Mouse (Mus musculus) frontal cortex, postnatal 36 days (tissue): ENCODE results near the gene Whrn.

Experiments
- DNase-seq, 2 experiments: peaks; one replicate each; pipeline ENCODE4 v3.0.0; 2022; ENCODE audit warnings: low spot score in 2 of 2

The Whrn gene

GRCm38 (mm10) chr4:63408649-63409048 lies 87.1 kb downstream of the Whrn start:
- DNase-seq = peak; percentile 47 to 58

GRCm38 (mm10) chr4:63408247-63408646 lies 87.5 kb downstream of the Whrn start:
- DNase-seq = no peak

- no peak for DNase-seq
Observed at GRCm38 (mm10) chr4:63405683-63406082, 90.1 kb downstream of the Whrn start.

- DNase-seq = no peak
Observed at GRCm38 (mm10) chr4:63405051-63405450, 90.7 kb downstream of the Whrn start.

- DNase-seq = no peak
Observed at GRCm38 (mm10) chr4:63404205-63404604, 91.6 kb downstream of the Whrn start.

GRCm38 (mm10) chr4:63403040-63403959 lies 92.5 kb downstream of the Whrn start, which contains the start of gene Akna:
Gene Akna (minus strand): TSS chr4:63403354.
- DNase-seq = peak; percentile 63

GRCm38 (mm10) chr4:63402558-63402957 lies 93.2 kb downstream of the Whrn start:
- no peak for DNase-seq

- no peak for DNase-seq
Observed at GRCm38 (mm10) chr4:63402056-63402455, 93.7 kb downstream of the Whrn start.

GRCm38 (mm10) chr4:63401620-63402019 lies 94.2 kb downstream of the Whrn start:
- no peak for DNase-seq

- no peak for DNase-seq
Observed at GRCm38 (mm10) chr4:63400541-63401306, 95.1 kb downstream of the Whrn start.

GRCm38 (mm10) chr4:63399691-63400270 lies 96.0 kb downstream of the Whrn start:
- no peak for DNase-seq

- no peak for DNase-seq
Observed at GRCm38 (mm10) chr4:63398854-63399609, 96.8 kb downstream of the Whrn start.

GRCm38 (mm10) chr4:63397981-63398537 lies 97.7 kb downstream of the Whrn start:
- DNase-seq = no peak

GRCm38 (mm10) chr4:63391322-63391721 lies 104.5 kb downstream of the Whrn start:
- DNase-seq = no peak

- DNase-seq = no peak
Observed at GRCm38 (mm10) chr4:63389887-63390528, 105.8 kb downstream of the Whrn start.

GRCm38 (mm10) chr4:63389121-63389886 lies 106.5 kb downstream of the Whrn start:
- DNase-seq = no peak

GRCm38 (mm10) chr4:63388029-63388428 lies 107.8 kb downstream of the Whrn start:
- no peak for DNase-seq

- no peak for DNase-seq
Observed at GRCm38 (mm10) chr4:63385784-63386183, 110.0 kb downstream of the Whrn start.

- DNase-seq = no peak
Observed at GRCm38 (mm10) chr4:63385253-63385652, 110.5 kb downstream of the Whrn start.

- DNase-seq = no peak
Observed at GRCm38 (mm10) chr4:63384262-63384661, 111.5 kb downstream of the Whrn start.
